Mouse (Mus musculus): Measurements from ENCODE around the gene Cacna1e. TPM values are rescaled to one million over a fixed set of nuclear protein-coding genes. Genes with fewer than 3 reads are reported as not detected.

Gene Cacna1e
- total RNA-seq, 2 experiments from 2014 or later = 0.26 to 0.52 TPM

DNA sequence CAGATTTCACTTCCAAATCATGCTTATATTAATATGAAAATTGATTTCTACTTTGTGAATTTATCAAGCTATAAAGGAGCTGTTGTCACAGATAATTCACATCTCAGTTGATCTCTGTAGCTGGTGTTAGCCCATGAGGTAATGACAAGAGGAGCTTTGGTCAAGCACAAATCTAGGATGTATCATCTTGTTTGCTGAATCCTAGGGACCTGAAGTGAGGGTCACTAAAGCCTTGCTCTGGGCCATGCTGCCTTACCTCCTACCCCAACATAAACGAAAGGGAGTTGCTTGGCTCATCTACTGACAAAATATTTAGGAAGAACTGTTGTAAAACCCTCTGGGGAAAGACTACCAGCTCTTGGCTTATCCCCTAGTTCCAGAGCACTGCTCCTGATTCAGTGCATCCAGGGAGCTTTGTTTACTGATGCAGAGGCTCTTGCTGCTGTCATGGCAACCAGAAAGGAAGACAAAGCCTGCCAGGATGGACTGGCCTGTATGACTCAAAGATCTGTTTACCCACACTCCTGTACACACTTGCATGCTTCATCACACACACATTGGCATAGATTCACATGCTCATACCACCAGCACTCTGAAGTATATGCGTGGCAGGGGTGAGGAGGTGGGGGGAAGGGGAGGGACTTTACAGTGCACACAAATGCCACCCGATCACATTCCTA lies 384.0 kb downstream of the Cacna1e start:
- no peak for DNase-seq

DNA sequence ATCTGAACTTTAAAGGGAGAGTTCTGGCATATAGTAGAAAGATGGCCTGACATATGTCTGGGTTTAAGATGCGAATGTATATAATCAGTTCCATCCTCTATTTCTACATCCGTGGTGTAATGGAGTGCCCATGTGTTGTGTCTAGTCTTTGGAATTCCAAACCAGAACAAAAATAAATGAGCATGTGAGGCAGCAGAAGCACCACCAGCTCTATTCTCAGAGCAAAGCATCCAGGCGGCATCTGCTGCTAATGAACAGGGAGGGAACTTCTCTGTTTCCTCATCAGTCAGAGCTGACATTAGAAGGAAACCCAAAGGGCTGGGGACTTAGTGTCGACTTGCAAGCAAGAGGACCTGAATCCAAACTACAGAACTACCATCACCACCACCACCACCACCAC lies 385.5 kb downstream of the Cacna1e start:
- DNase-seq = no peak

DNA sequence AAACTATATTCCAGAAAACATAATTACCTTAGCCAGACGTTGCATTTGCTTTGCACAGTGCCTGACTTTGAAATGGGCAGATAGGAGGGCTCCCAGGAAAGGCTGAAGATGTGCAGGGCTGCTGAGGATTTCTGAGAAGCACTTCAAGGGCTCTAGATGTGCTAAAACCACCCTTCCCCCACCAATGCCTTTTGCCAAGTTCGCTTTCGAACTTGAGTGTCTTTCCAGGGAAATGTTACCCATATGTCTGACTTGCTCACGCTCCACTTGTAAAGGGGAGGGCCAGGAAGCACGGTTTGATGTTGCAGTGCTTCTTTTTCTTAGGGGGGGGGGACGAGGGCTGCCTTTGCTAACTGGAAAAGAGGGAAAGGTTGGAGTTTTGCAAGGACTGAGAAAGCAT lies 393.2 kb downstream of the Cacna1e start:
- no peak for DNase-seq

DNA sequence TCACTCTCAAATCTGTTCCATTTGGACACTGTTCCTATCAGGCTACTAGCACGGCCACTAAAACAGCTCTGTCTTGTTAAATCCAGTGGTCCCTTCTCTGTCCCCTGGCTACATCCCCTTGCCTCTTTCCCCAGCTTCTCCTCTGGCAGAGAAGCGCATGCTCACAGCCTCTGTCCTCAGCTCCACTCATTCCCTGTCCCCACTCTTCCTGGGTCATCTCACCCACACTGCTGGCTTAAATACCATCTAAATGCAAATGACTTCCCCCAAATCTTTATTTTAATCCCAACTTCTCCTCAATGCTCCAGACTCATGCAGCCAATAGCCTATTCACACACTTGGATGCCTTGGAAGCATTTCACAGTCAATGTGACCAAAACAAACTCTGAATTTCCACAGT lies 407.6 kb downstream of the Cacna1e start:
- no peak for DNase-seq

DNA sequence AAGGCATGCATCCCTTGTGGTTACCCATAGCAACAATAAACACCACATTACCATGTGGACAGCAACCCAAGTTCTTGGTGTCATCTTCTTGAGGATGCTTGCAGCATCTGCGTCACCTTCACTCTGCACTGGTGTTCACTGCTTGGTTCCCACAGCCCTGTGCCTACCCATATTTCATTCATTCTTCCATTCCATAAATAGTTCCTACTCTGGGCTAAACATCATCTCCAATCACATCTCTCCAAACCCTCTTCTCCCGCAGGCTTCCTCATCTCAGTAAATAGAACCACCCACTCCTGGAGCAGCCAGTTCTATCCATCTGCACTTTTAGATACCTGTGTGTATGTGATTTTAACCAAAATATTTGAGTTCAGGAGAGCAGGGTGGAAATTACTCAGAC lies 408.6 kb downstream of the Cacna1e start:
- DNase-seq = no peak

DNA sequence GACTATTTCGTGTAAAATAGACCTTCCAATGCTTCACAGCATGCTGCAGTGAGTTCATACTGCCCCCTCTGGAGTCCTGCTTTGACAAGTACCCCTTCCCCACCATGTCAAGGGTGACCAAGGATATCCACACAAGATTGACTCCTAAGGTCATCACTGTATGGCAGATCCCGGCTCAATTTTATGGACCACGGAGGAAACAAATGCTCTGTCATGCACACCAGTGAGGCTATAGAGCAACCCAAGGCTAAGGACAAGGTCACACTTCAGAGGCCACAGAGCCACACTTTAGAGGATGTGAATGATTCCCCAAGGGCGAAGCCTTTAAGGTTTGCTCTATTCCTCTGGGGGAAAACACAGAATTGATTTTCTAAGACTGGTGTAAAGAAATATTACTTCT lies 410.1 kb downstream of the Cacna1e start:
- DNase-seq = no peak

DNA sequence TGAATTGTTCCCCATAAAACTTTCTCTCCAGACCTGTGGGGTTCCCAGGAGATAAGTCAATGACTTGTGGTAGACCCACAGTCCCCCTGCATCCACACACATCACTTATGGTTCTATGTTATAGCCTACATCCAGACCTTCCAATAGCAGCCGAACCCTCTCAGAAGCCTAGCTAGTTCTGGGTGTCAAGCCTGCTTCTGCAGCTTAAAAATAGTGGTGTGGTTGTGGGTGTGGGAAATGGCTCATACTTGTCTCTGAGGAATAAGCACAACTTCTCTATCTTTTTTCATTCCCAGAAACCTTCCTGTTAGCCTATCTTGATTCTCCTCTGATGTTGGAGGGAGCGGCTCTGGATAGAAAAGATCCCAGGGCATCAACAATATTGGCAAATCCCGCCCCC lies 417.0 kb downstream of the Cacna1e start:
- DNase-seq = no peak

DNA sequence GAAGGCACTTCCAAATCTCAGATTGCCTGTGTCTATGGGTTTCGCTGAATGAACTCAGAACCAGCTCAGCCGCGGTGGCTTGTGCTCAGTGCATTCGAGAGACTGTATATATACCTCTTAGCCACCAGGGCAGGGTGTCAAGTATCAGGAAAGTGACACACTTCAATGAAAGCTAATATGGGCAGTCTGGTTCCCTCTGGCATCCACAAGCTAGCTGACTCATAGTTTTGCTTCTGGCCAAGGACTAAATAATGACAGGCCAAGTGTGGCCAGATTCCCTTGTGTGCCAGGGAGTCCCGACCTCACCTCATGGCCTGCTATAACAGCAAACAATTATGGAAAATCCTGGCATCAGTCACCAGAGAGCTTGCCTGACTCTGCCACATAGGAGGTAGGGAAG lies 422.8 kb downstream of the Cacna1e start:
- DNase-seq = peak; percentile 14

DNA sequence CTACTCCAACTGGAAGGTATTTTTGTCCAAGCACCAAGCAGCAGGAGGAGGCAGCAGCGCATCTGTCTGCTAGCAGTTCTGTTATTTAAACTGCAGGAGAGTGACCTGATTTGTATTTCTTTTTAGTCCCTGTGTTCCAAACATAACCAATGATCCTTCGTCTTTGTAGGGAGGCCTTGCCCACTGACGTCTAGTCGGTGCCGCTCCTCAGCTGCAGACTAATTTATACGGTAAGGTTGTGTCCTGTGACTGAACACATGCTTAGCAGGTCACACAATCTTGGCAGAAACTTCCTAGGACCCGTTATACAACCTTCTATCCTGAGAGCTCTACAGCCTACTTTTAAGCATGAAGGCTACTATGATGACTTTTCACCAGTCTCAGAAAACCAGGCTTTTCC lies 424.2 kb downstream of the Cacna1e start:
- no peak for DNase-seq

DNA sequence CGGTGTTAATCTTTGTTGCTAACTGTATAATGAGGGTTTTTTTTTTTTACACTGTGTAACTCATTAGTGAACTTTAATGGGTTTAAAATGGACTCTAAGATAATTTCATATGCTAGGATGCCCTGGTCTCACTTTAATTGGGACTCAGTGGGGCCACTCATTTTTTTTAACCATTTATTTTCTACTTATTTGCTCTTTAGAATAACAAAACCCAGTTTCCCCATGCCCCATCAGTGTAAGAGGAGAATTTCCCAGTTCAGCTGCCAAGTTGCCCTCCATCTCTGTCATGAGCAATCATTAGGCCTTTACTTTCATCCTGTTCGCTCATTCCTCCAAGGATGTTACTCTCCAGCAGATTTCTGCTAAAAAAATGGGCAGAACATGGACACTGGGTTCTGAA lies 425.7 kb downstream of the Cacna1e start:
- no peak for DNase-seq

DNA sequence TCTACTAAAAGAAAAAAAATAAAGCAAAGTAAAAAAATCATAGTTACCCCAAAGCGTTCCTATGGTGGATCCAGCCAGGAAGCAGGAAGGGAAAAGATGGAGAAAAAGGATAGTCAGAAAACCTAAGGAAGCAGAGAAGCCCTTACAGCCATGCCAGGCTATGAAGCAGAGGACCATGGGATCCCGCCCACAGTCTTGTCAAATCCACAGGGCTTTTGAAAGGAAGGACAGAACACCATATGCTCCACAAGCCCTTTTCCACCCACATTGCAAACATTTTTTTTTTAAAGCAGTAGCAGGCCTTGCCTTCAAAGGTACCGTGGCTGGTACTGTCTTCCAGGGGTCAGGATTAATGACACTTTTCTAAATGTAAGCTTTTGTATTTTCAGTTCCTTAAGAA lies 433.5 kb downstream of the Cacna1e start:
- no peak for DNase-seq

DNA sequence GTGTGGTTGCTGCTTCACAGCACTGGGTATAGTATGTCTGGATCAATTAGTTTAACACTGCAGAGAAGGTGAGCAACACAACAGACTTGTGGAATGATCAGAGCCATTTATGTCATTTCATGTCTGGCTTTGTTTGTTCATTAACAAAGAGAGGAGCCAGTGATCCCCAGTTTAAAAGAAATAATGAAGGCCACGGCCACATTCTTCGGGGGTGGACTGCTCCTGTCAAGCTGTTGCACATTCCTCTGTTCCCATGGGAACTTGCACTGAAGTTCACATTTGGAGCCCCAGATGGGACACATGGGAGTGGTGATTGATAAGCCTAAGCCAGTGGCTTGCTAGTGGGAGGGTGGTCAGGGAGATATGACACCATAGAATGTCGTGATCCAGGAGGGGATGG lies 437.8 kb downstream of the Cacna1e start:
- no peak for DNase-seq

DNA sequence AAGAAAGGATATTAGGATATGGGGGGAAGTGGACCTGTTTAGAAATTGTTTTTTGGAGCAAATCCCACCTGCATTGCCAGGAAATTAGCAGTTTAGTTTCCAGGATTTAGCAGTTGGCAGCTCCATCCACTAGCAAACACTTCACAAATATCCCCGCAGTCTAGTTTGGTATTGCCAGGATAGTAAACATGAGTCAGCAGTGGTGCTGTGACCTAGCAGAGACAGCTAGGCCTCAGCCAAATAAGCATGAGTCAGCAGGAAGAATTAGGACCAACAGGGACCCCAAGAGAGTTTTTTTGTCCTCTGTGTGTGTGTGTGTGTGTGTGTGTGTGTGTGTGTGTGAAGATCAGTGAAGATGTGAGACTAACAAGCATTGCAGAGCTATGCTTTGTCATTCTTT lies 450.8 kb downstream of the Cacna1e start:
- no peak for DNase-seq

DNA sequence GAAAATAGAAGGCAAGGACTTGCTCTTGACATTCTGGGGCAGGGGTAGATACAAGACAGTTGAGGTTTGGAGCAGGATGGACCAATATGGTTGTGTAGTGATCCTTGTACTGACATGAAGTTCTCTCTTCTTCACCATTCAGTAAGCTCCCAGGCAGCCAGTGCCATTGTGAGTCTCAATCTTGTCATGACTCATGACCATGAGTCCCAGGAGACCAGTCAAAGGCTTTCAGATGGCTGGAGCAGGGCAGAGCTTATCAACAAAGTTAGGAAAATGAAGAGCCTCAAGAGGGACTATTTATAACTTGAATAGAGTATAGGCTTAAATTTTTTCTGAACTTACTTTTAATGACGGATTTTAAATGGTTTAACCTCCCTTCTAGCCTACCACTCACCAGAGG lies 451.2 kb downstream of the Cacna1e start:
- DNase-seq = no peak

DNA sequence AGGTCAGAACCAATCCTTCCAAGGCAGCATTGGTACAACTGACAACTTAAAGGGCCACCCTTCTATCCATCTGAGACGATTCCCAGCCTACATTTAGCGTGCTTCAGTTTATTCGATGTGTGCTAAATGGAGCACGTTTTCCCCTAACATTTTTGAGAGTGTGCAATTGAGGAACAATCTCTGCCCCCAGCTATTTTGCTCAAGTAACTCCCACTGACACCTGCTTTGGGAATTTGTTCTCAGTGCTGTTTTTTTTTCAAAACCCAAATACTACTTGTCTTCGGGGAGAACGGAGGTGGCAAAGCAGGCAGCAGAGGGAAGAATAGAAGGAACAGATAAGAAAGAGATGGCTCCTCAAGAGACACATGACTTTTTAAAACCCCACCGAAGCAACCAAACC lies 456.0 kb downstream of the Cacna1e start:
- DNase-seq = no peak

DNA sequence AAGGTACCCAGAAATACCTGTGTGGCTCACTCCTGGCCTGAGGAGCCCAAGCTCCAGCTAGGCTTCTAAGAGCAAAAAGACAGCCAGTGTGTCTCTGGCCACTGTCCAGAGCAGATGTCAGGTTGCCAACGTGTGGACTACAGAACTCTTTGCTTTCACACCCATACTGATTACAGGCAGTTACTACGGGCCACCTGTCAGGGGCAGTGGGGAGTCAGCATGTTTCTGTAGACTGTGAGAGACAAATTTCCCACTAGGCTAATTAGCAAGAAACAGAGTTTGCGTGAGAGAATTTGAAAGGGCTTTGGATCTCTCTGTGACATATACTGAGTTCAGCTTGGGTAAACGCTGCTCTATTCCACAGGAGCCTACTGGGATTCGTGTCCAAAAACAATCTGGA lies 466.0 kb downstream of the Cacna1e start:
- DNase-seq = peak; percentile 24

DNA sequence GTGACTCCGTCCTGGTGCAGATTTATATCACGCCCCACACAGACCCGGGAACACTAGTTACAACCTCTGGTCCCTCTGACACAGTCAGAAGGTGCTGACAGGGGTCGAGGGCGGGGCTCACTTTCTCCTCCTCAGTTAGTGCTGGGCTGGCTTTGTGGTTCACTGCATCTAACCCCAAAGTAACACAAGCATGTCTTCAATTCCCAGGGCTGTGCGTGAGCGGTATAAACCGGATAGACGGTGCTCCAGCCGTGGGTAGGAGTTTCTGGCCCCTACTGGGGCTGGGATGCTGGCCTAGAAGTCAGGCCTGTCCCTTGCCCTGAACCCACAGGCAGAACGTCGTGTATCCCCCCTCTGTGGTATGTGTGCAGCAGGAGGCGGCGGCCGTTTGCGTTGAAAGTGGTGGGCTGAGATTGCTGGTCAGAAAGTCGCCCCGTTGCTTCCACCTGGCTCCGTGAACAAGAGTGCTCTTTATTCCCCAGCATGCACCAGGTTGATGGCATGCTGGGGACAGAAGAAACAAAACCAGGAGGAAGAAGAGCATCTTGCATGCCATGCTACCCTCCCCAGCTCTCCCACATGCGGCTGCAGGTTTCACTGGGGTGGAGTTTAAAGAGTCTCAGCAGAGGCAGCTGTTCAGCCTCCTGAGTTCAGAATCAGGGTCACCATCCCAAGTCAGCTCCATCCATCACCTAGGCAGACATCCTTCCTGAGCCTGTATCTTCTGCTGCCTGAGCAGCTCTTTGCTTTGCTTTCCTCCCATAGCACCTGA lies 467.7 kb downstream of the Cacna1e start:
- DNase-seq = no peak

DNA sequence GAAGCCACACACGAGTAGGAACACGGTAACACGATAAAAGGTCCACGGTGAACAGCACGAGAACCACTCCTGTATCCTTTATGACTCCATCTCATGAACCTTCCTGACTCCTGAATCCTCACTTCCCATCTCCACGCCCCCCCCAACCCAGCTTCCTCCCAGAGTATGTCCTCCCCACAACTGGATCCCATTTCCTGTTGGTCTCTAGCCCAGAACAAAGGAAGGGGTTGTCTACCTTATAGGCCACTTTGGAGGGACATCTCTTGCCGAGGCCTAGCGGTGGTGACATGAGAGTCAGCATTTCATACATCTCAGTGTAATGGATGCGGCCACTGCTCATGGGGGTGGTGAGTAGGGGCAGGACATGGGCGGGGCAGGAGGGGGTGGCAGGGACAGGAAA lies 468.5 kb downstream of the Cacna1e start:
- DNase-seq = no peak

DNA sequence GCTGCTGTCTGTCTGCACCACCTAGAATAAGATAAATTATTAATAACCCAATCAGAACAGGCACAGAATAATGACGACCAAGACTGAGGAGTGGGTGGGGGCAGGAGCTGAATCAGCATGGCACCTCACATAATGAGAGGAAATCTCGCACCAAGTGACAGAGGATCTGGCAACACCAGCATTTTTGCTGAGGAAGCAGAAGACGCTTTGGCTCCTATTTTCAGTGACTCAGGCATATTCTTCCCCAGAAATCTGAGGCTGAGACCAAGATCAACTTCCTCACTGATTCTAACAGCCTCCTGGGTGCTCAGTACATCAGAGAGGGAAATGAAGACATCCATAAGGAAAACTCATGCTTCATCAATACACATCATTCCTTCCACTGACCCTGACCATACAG lies 471.2 kb downstream of the Cacna1e start:
- DNase-seq = no peak

DNA sequence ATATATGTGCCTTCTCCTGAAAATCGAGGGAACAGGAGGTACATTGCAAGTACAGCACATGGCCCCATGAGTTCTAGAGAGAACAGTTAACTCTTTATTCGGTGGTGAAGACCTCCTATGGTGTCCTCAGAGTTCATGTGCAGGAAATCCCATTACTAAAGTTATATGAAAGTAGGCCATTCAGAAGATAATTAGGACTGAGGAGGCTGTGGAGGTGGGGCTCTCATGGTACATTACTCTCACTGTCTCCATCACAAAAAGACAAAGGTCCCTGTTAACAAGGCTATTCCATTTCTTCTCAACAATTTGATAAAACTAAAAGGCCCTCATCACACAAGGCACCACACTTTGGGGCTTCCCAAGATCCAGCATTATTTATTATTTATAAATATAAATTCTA lies 475.2 kb downstream of the Cacna1e start:
- no peak for DNase-seq

DNA sequence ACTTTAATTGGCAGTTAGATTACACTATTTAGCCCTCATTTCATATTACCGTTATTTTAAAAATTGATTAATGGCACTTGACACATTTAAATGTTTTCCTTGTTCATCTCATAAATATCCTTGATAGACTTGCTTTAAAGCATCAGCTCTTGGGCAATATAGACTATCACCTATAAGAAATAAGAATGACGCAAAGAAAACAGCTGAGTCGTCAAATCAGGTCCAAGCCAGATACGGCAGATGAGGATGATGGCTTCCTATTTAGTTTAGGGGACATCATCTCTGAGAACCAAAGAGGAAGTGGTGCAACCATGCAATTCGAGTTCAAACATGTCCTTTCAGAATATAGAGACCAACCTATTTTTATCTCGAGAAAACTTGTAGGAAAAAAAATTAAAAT lies 492.3 kb downstream of the Cacna1e start:
- no peak for DNase-seq

All from gastrocnemius, postnatal 10 days (tissue).